Mouse (Mus musculus) kidney, embryonic 14.5 days (tissue): Measurements from ENCODE around the gene Abhd8. TPM values are rescaled to one million over a fixed set of nuclear protein-coding genes. Genes with fewer than 3 reads are reported as not detected.

Experiments used
- ATAC-seq: fragments of 200-750 bp; cut with Nextera tagmentation; 2 replicates; pipeline ENCODE4 v1.8.0; 2017; ENCODE audit warnings: moderate number of reproducible peaks, mild to moderate bottlenecking, moderate TSS enrichment, moderate library complexity; ENCODE audit not compliant: low FRiP score, low TSS enrichment
- H3K27ac ChIP-seq: fragments of 300-500 bp; sonication (generic); 2 replicates; pipeline ENCODE4 v1.5.1; 2014; ENCODE audit warnings: low read depth, mild to moderate bottlenecking, low read length, moderate library complexity, mixed read lengths
- H3K27me3 ChIP-seq: fragments of 300-500 bp; sonication (generic); 2 replicates; pipeline ENCODE4 v1.6.1; 2014; ENCODE audit warnings: mild to moderate bottlenecking, low read length; ENCODE audit not compliant: control insufficient read depth, insufficient read depth
- H3K36me3 ChIP-seq: fragments of 300-500 bp; sonication (generic); 2 replicates; pipeline ENCODE4 v1.6.1; 2014; ENCODE audit warnings: low read length, mixed read lengths; ENCODE audit not compliant: control insufficient read depth, insufficient read depth
- H3K4me1 ChIP-seq: fragments of 300-500 bp; sonication (generic); 2 replicates; pipeline ENCODE4 v1.6.1; 2014; ENCODE audit warnings: low read length, mixed read lengths; ENCODE audit not compliant: control insufficient read depth, insufficient read depth
- H3K4me2 ChIP-seq: fragments of 300-500 bp; sonication (generic); replicated peaks from 2 replicates; pipeline ENCODE4 v1.6.1; 2014; ENCODE audit warnings: low read depth, mild to moderate bottlenecking, low read length
- H3K4me3 ChIP-seq: fragments of 300-500 bp; sonication (generic); 2 replicates; pipeline ENCODE4 v1.5.1; 2014; ENCODE audit warnings: mild to moderate bottlenecking, low read length
- H3K9ac ChIP-seq: fragments of 300-500 bp; sonication (generic); 2 replicates; pipeline ENCODE4 v1.6.1; 2014; ENCODE audit warnings: low read depth, mild to moderate bottlenecking, low read length, moderate library complexity
- H3K9me3 ChIP-seq: fragments of 300-500 bp; sonication (generic); 2 replicates; pipeline ENCODE4 v1.6.1; 2016; ENCODE audit warnings: low read length; ENCODE audit not compliant: control insufficient read depth
- WGBS: fragments of 180-500 bp; shearing (Covaris S2); extraction: QIAGEN DNeasy Blood & Tissue Kit; methylation state at CpG from one replicate; pipeline ENCODE4 v1.1.7; 2014; 5-methylcytosine and 5-hydroxymethylcytosine counted together
- polyA plus RNA-seq: library from polyadenylated mRNA; unstranded; fragments of >200 nt; fragmentation: Nextera tagmentation; extraction: Ambion mirVana; gene quantifications from 2 replicates; pipeline ENCODE4 v1.2.1, GENCODE M21; 2014

Gene Abhd8
- polyA plus RNA-seq, 1 experiment from 2014 or later = 32.5 TPM

DNA sequence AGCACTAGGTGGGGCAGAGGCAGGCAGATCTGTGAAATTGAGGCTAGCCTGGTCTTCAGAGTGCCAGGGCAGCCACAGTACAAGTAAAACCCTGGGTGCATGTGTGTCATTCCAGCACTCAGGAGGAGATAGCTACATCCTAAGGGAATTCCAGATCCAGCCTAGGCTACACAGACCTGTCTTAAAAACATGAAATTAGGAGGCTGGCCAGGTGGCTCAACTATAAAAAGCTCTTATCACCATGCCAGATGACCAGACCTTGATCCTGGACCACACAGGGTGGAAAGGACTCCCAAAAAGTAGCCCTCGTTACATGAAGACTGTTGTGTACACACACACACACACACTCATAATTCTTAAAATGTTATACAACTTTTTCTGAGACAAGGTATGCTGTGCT is 4.5 kb upstream of the Abhd8 start:
- 90% methylated on average over 1 of the region's 1 CpGs for WGBS
- Histone ChIP-seq H3K9ac (no peak overlapping the region), H3K4me3 (no peak overlapping the region), H3K27me3 (no peaks in the 10 kb centered on the region), H3K9me3 (no peaks in the 10 kb centered on the region), H3K36me3 (peaks cover 24% of the 10 kb centered on the region), H3K4me2 (no peak overlapping the region), H3K4me1 (peaks cover 6% of the 10 kb centered on the region), H3K27ac (no peak overlapping the region)
- no peak for ATAC-seq

GRCm38 (mm10) chr8:71467201-71467600 is 3.7 kb upstream of the Abhd8 start:
- H3K9ac ChIP-seq = no peak overlapping the region
- 95% methylated on average over 2 of the region's 2 CpGs for WGBS

GRCm38 (mm10) chr8:71466198-71466597 is 2.7 kb upstream of the Abhd8 start:
- Histone ChIP-seq H3K9ac (no peak overlapping the region), H3K4me2 (no peak overlapping the region), H3K36me3 (peaks cover 11% of the 10 kb centered on the region), H3K9me3 (no peaks in the 10 kb centered on the region), H3K4me3 (no peak overlapping the region), H3K27me3 (no peaks in the 10 kb centered on the region), H3K4me1 (peaks cover 15% of the 10 kb centered on the region), H3K27ac (no peak overlapping the region)
- no peak for ATAC-seq
- 92% methylated on average over 5 of the region's 5 CpGs for WGBS

More at GRCm38 (mm10) chr8:71467201-71467600, 3.7 kb upstream of the Abhd8 start:
- H3K4me2 ChIP-seq = no peak overlapping the region
- no peak overlapping the region for H3K27ac ChIP-seq
- no peaks in the 10 kb centered on the region for H3K9me3 ChIP-seq
- no peak for ATAC-seq
- peaks cover 16% of the 10 kb centered on the region for H3K36me3 ChIP-seq
- no peaks in the 10 kb centered on the region for H3K27me3 ChIP-seq
- no peak overlapping the region for H3K4me3 ChIP-seq
- H3K4me1 ChIP-seq = peaks cover 13% of the 10 kb centered on the region

DNA sequence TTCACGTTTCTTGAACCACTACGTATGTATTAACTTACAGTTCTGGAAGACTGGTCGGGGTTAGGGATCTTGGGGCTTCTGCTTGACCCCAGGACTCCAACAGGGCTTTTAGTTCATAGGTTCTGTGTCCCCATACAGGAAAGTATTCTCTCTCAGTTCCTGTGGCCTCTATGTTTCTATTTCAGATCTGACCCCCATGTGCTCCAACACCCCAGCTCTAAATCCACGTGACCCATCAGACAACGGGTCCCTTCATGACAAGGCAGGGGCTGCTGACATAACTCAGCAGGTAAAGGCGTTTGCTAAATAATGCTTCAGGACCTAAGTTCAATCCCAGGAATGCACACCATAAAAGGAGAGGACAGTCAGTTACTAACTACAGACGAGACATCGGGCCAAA is 2.3 kb upstream of the Abhd8 start:
- peaks cover 15% of the 10 kb centered on the region for H3K4me1 ChIP-seq
- H3K9ac ChIP-seq = no peak overlapping the region
- peak overlapping the region; percentile 81; the same call in 1 of the 2 replicates for H3K4me3 ChIP-seq
- H3K27ac ChIP-seq = no peak overlapping the region
- H3K36me3 ChIP-seq = peaks cover 11% of the 10 kb centered on the region
- no peak for ATAC-seq
- H3K4me2 ChIP-seq = peak overlapping the region; percentile 89; the same call in 1 of the 2 replicates
- 79% methylated on average over 8 of the region's 8 CpGs for WGBS
- H3K27me3 ChIP-seq = no peaks in the 10 kb centered on the region
- H3K9me3 ChIP-seq = no peaks in the 10 kb centered on the region

DNA sequence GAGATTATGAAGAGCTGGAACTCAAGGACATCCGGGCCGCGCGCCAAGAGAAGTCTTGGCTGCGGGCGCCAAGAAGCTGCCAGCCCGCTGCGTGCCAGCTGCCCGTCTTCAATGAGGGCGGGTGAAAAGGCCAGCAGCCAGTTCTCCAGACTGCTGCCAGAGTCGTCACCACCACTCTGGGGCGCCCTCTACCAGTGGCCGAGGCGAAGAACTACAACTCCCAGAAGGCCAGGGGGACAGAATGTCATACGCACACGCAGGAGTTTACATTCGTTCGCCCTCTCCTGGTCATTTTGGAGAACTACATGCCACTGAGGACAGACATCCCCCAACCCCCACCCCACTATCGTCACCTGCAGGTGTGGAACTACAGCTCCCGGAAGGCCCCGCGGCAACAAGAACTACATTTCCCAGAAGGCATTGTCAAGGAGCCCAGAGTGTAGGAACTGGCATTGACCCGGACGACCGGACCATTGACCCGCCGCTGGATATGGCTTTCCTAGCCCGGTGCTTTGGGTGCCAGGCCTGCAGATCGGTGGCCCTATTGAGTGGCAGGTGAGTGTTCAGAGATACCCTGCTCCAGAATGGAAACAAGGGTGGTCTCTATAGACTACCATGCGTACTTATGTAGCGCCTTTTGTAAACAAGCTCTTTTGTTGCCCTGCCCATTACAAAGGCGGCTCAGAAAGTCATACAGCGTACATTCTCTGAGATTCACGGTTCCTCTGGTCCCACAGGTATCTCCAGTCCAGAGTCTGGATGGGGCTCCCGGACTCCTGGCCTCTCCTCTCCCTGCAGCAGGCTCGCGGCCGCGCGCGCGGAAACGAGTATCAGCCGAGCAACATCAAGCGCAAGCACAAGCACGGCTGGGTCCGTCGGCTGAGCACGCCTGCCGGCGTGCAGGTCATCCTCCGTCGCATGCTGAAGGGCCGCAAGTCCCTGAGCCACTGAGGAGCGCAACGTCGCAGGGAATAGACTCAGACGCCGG is 1.4 kb upstream of the Abhd8 start, which contains the start of gene Mrpl34:
Gene Mrpl34 (plus strand): TSS at position 447 of the 988 bp plus-strand sequence.
- ATAC-seq = peak; percentile 82
- peak within 1 kb of the TSS; percentile 81 for H3K4me3 ChIP-seq
- WGBS = under 1% methylated on average over 59 of the region's 59 CpGs
- H3K27me3 ChIP-seq = no peaks in the 10 kb centered on the region
- H3K4me2 ChIP-seq = peak within 1 kb of the TSS; percentile 89
- H3K4me1 ChIP-seq = peaks cover 15% of the 10 kb centered on the region
- H3K9me3 ChIP-seq = no peaks in the 10 kb centered on the region
- H3K36me3 ChIP-seq = peaks cover 16% of the 10 kb centered on the region
- H3K9ac ChIP-seq = peak within 1 kb of the TSS; percentile 82
- H3K27ac ChIP-seq = peak within 1 kb of the TSS; percentile 80

- Histone ChIP-seq H3K9ac (peak overlapping the region; percentile 82), H3K4me2 (peak overlapping the region; percentile 70), H3K9me3 (no peaks in the 10 kb centered on the region), H3K36me3 (peaks cover 27% of the 10 kb centered on the region), H3K27ac (no peak overlapping the region), H3K4me3 (peak overlapping the region; percentile 81), H3K27me3 (no peaks in the 10 kb centered on the region), H3K4me1 (peaks cover 15% of the 10 kb centered on the region)
- WGBS = 6% methylated on average over 16 of the region's 16 CpGs
- ATAC-seq = peak; percentile 0; the same call in 1 of the 2 replicates
Measured at GRCm38 (mm10) chr8:71462786-71463185, 669 bp downstream of the Abhd8 start.

DNA sequence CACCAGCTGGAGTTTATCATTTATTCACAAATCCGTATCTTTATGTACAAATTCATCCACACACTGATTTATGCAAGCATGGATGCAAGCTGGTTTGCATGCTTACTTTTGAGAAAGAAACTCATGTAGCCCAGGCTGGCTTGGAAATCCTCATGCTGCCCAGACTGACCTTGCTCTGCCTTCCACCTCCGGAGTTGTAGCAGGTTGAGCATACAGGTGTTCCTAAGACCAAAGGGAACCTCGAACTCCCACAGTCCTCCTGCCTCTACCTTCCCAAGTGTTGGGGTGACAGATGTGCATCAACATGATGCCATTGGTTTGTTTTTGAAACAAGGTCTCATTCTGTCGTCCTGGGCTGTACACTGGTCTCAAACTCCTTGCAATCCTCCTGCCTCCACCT is 1.3 kb downstream of the Abhd8 start:
- no peak for ATAC-seq
- Histone ChIP-seq H3K9ac (no peak overlapping the region), H3K9me3 (no peaks in the 10 kb centered on the region), H3K4me2 (peak overlapping the region; percentile 70), H3K36me3 (peaks cover 29% of the 10 kb centered on the region), H3K4me1 (peaks cover 15% of the 10 kb centered on the region), H3K27ac (no peak overlapping the region), H3K27me3 (no peaks in the 10 kb centered on the region), H3K4me3 (peak overlapping the region; percentile 81; the same call in 1 of the 2 replicates)
- 72% methylated on average over 4 of the region's 4 CpGs for WGBS

DNA sequence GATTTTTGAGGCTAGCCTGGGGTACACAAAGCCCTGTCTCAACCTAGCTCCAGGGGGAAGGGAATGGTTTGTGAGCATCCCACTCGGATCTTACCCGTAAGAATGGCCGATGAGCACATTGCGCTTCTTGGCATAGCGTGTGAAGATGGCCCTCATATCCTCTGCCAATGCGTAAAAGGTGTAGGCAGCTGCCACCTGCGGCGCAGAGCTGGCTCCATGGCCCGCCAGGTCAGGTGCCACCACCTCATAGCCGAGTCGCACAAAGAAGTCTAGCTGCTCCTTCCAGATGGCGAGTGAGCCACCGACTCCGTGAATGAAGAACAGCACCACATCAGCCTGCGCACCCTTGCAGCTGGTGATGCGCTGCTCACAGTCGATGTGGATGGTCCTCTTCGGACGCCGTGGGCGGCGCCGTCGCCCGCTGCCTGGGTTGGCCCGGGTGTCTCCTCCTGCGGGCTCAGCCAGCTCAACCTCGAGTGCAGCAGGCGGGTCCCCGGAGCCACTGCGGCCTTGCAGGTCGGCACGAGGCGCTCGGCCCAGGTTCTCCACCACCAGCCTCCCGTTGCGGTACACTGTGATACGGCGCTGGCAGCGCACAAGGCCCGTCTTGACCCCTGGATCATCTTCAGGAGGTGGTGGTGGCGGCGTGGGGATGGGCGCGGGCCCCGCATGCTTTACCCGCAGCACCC is 2.2 kb downstream of the Abhd8 start:
- H3K9ac ChIP-seq = no peak overlapping the region
- no peak overlapping the region for H3K27ac ChIP-seq
- H3K27me3 ChIP-seq = no peaks in the 10 kb centered on the region
- H3K4me2 ChIP-seq = no peak overlapping the region
- H3K4me3 ChIP-seq = no peak overlapping the region
- WGBS = 84% methylated on average over 47 of the region's 47 CpGs
- H3K9me3 ChIP-seq = no peaks in the 10 kb centered on the region
- ATAC-seq = no peak
- peaks cover 15% of the 10 kb centered on the region for H3K4me1 ChIP-seq
- H3K36me3 ChIP-seq = peaks cover 32% of the 10 kb centered on the region
